Mouse (Mus musculus): ENCODE measurements around the gene Cldn34a. TPM values are rescaled to one million over a fixed set of nuclear protein-coding genes. Genes with fewer than 3 reads are reported as not detected.

The Cldn34a gene
- not detected for polyA plus RNA-seq (2014; fragmentation: Illumina TruSeq; extraction: RNeasy Lipid Tissue Mini Kit (QIAGEN cat#74804))

DNA sequence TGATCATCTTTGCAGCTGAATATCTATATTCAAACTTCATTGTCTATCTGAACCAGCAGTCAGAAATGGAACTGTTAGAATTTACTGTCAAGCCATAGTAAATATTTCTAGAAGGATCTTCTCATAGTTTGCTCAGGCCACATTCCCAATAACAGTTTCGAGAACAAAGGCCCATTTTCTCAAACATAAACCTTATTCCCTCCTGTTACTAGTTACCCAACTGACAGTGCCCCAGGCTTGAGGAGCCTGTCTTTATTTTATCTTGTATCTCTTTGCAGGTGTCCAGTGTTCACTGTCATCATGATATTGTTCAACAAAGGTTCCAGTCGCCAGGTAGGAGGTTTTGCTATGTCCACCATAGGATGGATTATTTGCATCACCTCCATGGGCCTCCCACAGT, at the start of gene Cldn34a:
Gene Cldn34a, plus strand, starts transcription at position 301 of the 400 bp plus-strand sequence.

Other genes starting within 250 kb of the Cldn34a start
- gene Kantr, start 235.8 kb upstream of the Cldn34a start, polyA plus RNA-seq (2014; fragmentation: Illumina TruSeq; extraction: RNeasy Lipid Tissue Mini Kit (QIAGEN cat#74804)), result 32.6 TPM
- 19.6 TPM for gene Tspyl2, start 220.9 kb upstream of the Cldn34a start, polyA plus RNA-seq (2014; fragmentation: Illumina TruSeq; extraction: RNeasy Lipid Tissue Mini Kit (QIAGEN cat#74804))
- gene Gpr173, start 194.6 kb upstream of the Cldn34a start, polyA plus RNA-seq (2014; fragmentation: Illumina TruSeq; extraction: RNeasy Lipid Tissue Mini Kit (QIAGEN cat#74804)), result 5.0 TPM
- gene Shroom2, start 206.1 kb downstream of the Cldn34a start, polyA plus RNA-seq (2014; fragmentation: Illumina TruSeq; extraction: RNeasy Lipid Tissue Mini Kit (QIAGEN cat#74804)), result 34.7 TPM
- gene Gpr143, start 218.6 kb downstream of the Cldn34a start, polyA plus RNA-seq (2014; fragmentation: Illumina TruSeq; extraction: RNeasy Lipid Tissue Mini Kit (QIAGEN cat#74804)), result 0.48 TPM